Mouse (Mus musculus) heart, postnatal 0 days (tissue): ENCODE measurements around the gene B230118H07Rik.

Source experiments
- CTCF ChIP-seq: IDR thresholded peaks from 2 replicates; pipeline ENCODE4 v1.5.1; 2016; ENCODE audit warnings: antibody characterized with exemption, control low read depth, low read depth
- EP300 ChIP-seq: IDR thresholded peaks from 2 replicates; pipeline ENCODE4 v1.6.1; 2016; ENCODE audit warnings: antibody characterized with exemption, low read depth

- TF ChIP-seq CTCF (no peak), EP300 (no peak)
Observed at GRCm38 (mm10) chr2:101533741-101534140, 115.6 kb downstream of the B230118H07Rik start.
